Mouse (Mus musculus): ENCODE data around the gene Zswim5.

DNA sequence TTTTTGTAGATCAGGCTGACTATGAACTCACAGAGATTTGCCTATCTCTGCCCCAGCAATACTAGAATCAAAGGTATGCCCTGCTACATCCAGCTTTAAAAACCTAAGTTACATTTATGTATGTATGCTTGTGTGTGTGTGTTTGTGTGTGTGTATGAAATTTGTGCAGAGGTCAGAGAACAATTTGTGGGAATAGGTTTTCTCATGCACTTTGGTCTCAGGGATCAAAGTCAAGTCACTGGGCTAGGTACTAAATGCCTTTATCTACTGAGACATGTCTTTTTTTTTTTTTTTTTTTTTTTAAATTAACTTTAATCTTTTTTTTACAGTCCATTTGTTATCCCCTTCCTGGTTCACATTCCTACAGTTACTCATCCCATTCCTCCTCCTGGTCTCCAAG, 5.5 kb downstream of the Zswim5 start:
- no peak for TF ChIP-seq CTCF (IDR thresholded peaks at IDR 0.05; ENCODE audit: insufficient read depth, low read depth, low read length)
- TF ChIP-seq POLR2A (IDR thresholded peaks at IDR 0.05; ENCODE audit: insufficient read depth, low read depth, low read length): no peak
